Mouse (Mus musculus): Measurements from ENCODE around the gene Irf7. TPM values are rescaled to one million over a fixed set of nuclear protein-coding genes. Genes with fewer than 3 reads are reported as not detected.

Irf7 gene
- total RNA-seq, 2 experiments from 2014 or later, result 1.1 TPM

GRCm38 (mm10) chr7:141216894-141217293 lies 49.4 kb downstream of the Irf7 start:
- no peak for DNase-seq
- Histone ChIP-seq H3K4me3 (no peak overlapping the region), H3K27ac (no peak overlapping the region)
- intact Hi-C loops (cut with DNase I), result no loop called here
- TF ChIP-seq CTCF (IDR thresholded peaks at IDR 0.05), result no peak

DNA sequence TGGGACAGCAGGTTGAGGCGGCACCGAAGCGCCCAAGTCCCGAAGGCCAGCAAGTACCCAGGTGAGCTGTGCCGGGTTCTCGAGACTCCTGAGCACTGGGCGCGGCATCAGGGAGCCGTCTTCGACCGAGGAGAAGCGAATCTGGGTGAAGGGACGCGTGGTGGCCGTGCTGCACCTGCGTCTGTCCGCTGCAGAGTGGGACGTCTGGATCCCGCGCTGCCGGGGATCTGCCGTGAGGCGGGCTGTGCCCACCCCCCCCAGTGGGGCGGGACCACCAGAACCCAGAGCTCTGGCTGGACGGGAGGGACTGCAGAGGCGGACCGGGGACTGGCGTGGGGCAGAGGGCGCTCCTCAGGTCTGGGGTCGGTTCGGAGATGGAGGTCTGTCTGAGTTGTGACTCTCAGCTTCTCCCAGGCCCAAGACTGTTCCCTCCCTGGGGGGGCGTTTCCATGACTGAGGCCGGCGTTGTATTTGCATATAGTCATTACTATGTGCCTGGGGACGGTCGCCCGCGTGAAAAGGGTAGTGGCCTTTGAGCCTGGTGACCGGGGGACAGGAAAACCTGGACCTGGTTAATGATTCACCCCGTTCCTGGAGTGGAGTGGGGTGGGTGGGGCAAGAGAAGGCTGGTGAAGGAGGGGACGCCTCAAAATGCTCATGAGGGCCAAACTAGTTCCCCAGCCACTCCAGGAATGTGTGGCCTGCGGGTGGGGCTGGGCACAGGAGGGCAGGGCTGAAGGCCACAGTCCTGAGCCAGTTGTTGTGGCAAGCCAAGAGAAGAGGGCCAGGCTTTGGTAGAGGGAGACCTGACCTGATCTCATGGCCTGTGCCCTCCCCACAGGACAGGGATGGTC lies 50.2 kb downstream of the Irf7 start:
- peak; percentile 48 for DNase-seq
- intact Hi-C loops (cut with DNase I), result no loop called here
- peak overlapping the region; percentile 57 for H3K27ac ChIP-seq
- peak overlapping the region; percentile 78 for H3K4me3 ChIP-seq
- TF ChIP-seq CTCF (IDR thresholded peaks at IDR 0.05), result no peak

- H3K27ac ChIP-seq, result peak within 1 kb of the TSS; percentile 57
- intact Hi-C loops (cut with DNase I), result no loop called here
- no peak for TF ChIP-seq CTCF (IDR thresholded peaks at IDR 0.05)
These were observed 51.0 kb downstream of the Irf7 start, which contains the start of gene Rassf7 for GRCm38 (mm10) chr7:141215101-141215879. Gene Rassf7, plus strand, starts transcription at chr7:141215860.

GRCm38 (mm10) chr7:141214310-141214709 lies 52.0 kb downstream of the Irf7 start:
- no peak overlapping the region for H3K27ac ChIP-seq
- DNase-seq, result no peak
- intact Hi-C loops (cut with DNase I), result no loop called here
- H3K4me3 ChIP-seq, result no peak overlapping the region
- no peak for TF ChIP-seq CTCF (IDR thresholded peaks at IDR 0.05)

More at GRCm38 (mm10) chr7:141215101-141215879, 51.0 kb downstream of the Irf7 start, which contains the start of gene Rassf7:
- DNase-seq, result peak; percentile 91
- peak within 1 kb of the TSS; percentile 78 for H3K4me3 ChIP-seq

DNA sequence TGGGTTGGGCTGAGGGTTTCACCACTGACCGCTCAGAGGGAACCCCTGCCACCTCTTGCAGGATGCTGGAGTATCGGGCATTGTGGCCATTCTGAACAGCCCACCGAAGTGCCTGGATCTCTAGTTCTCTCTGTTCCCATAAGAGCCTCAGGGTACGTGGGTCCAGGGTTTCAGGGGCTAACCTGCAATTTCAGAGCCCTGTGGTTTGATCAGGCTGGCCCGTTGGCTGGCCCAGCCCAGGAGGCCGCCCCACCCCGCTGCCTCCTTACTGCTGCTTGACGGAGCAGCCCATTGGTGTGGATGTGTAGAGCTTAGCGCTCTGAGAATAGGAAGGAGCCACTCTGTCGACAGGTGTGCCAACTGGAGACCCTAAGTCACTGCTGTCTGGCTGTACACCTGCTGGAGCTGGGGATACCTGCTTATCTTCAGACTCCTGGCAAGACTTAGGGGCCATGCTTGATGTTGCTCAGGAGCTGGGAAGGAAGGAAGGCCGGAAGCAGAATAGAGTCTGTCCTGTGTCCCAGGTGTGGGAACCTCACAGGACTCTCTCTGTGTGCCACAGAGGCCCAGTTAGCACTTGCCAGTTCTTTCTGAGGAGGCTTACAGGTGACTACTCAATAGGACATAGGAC lies 52.6 kb downstream of the Irf7 start, which contains the start of gene Lmntd2:
TSS of gene Lmntd2 (minus strand) at position 476 of the 631 bp plus-strand sequence.
- no peak for TF ChIP-seq CTCF (IDR thresholded peaks at IDR 0.05)
- intact Hi-C loops (cut with DNase I), result no loop called here
- Histone ChIP-seq H3K4me3 (no peak within 1 kb of the TSS), H3K27ac (no peak within 1 kb of the TSS)
- no peak for DNase-seq

DNA sequence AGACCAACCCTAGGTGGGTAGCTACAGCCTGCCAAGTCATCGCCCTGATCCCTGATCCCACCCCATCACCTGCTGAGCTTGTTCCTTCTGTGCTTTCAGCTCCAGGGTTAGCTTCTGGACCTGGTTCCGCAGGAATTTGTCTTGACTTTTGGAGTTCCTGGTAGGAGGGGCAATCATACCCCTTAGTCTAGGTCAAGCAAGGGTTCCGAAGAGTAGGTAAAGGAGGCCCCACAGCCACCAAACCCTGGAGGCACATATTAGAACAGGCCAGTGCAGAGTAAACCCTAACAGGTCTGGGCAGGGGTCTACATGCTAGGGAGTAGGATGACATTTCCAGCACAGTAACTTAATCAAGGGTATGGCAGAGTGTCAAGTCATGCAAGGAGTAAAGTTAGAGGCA lies 53.1 kb downstream of the Irf7 start:
- intact Hi-C loops (cut with DNase I), result no loop called here
- no peak overlapping the region for H3K4me3 ChIP-seq
- no peak for TF ChIP-seq CTCF (IDR thresholded peaks at IDR 0.05)

More for the DNA sequence above, 53.1 kb downstream of the Irf7 start:
- no peak overlapping the region for H3K27ac ChIP-seq
- no peak for DNase-seq

Small RNA genes lying within 50 kb of the gene (microRNA-seq; reads per million reads assigned to microRNA genes)
- 77.3 reads per million, percentile 39 among the genes with 10 or more reads in this experiment for gene Mir210

Other genes with a start within 250 kb of the Irf7 start
- not detected for gene Ifitm6, start 248.6 kb downstream of the Irf7 start, total RNA-seq (2021)
- gene Gm17387, start 237.3 kb downstream of the Irf7 start, total RNA-seq (2021), result not detected
- under 1 TPM; 0.17 to 0.18 TPM for gene B4galnt4, start 205.4 kb downstream of the Irf7 start, total RNA-seq (2021)
- gene Pkp3, start 188.3 kb downstream of the Irf7 start, total RNA-seq (2021), result not detected
- gene Sigirr, start 165.9 kb downstream of the Irf7 start, total RNA-seq (2021), result 1 to 10 TPM; 1.7 TPM
- gene Ano9, start 148.7 kb downstream of the Irf7 start, total RNA-seq (2021), result not detected
- gene Ptdss2, start 144.1 kb downstream of the Irf7 start, total RNA-seq (2021), result 10 to 100 TPM; 19.5 to 20.5 TPM
- gene Rnh1, start 93.6 kb downstream of the Irf7 start, total RNA-seq (2021), result 10 to 100 TPM; 46.5 to 50.9 TPM
- gene Hras, start 72.5 kb downstream of the Irf7 start, total RNA-seq (2021), result 100 to 1,000 TPM; 117 to 119 TPM
- gene Lrrc56, start 72.3 kb downstream of the Irf7 start, total RNA-seq (2021), result 1 to 10 TPM; 1.7 to 2.1 TPM
- gene Lmntd2, start 52.4 kb downstream of the Irf7 start, total RNA-seq (2021), result not detected
- under 1 TPM in 1 of 2 experiments, not detected in 1; 0.28 TPM for gene Rassf7, start 50.6 kb downstream of the Irf7 start, total RNA-seq (2021)
- 10 to 100 TPM; 22.4 to 28.1 TPM for gene Phrf1, start 37.7 kb downstream of the Irf7 start, total RNA-seq (2021)
- gene Cdhr5, start 10.3 kb upstream of the Irf7 start, total RNA-seq (2021), result not detected
- not detected for gene Sct, start 12.7 kb upstream of the Irf7 start, total RNA-seq (2021)
- gene Drd4, start 25.5 kb upstream of the Irf7 start, total RNA-seq (2021), result not detected
- gene Deaf1, start 61.2 kb upstream of the Irf7 start, total RNA-seq (2021), result 10 to 100 TPM; 13.3 to 14.0 TPM
- gene Tmem80, start 61.3 kb upstream of the Irf7 start, total RNA-seq (2021), result 10 to 100 TPM; 11.5 to 16.9 TPM
- 1 to 10 TPM; 2.6 to 3.1 TPM for gene Eps8l2, start 72.4 kb upstream of the Irf7 start, total RNA-seq (2021)
- gene Taldo1, start 125.7 kb upstream of the Irf7 start, total RNA-seq (2021), result 10 to 100 TPM; 77.5 to 88.3 TPM
- gene Gatd1, start 147.7 kb upstream of the Irf7 start, total RNA-seq (2021), result 1 to 10 TPM; 5.5 to 8.3 TPM
- gene Cend1, start 163.0 kb upstream of the Irf7 start, total RNA-seq (2021), result under 1 TPM; 0.28 to 0.31 TPM
- 10 to 100 TPM; 18.6 to 26.1 TPM for gene Slc25a22, start 171.4 kb upstream of the Irf7 start, total RNA-seq (2021)
- under 1 TPM; 0.08 to 0.20 TPM for gene Pidd1, start 177.5 kb upstream of the Irf7 start, total RNA-seq (2021)
- 100 to 1,000 TPM; 567 to 623 TPM for gene Rplp2, start 180.9 kb upstream of the Irf7 start, total RNA-seq (2021)
- 100 to 1,000 TPM; 345 to 348 TPM for gene Pnpla2, start 188.7 kb upstream of the Irf7 start, total RNA-seq (2021)
- 1 to 10 TPM; 6.1 to 6.3 TPM for gene Cracr2b, start 194.6 kb upstream of the Irf7 start, total RNA-seq (2021)
- gene Cd151, start 200.9 kb upstream of the Irf7 start, total RNA-seq (2021), result 10 to 100 TPM; 83.2 to 90.2 TPM
- gene Polr2l, start 208.7 kb upstream of the Irf7 start, total RNA-seq (2021), result 10 to 100 TPM; 55.5 to 58.8 TPM
- 1 to 10 TPM; 7.6 to 8.2 TPM for gene Tspan4, start 208.8 kb upstream of the Irf7 start, total RNA-seq (2021)

All from gastrocnemius, adult 2 months (tissue).